Mouse (Mus musculus) spleen, adult 2 months (tissue): ENCODE measurements around the gene Micu1. TPM values are rescaled to one million over a fixed set of nuclear protein-coding genes. Genes with fewer than 3 reads are reported as not detected.
A peak's percentile ranks its signal among the peaks of the same experiment; 100 is the strongest.

Experiments used
- DNase-seq, 2 experiments: peaks; one replicate each; pipeline versions ENCODE4 v3.0.0 to v3.0.0-alpha.2; 2012 to 2021; ENCODE audit warnings: low spot score in 2 of 2, low read depth in 1 of 2
- H3K27ac ChIP-seq: fragments of 200-500 bp; 2 replicates; pipeline ENCODE4 v1.5.1; 2012; ENCODE audit warnings: low read length, inconsistent platforms; ENCODE audit not compliant: insufficient read depth
- H3K27me3 ChIP-seq: fragments of 200-500 bp; 2 replicates; pipeline ENCODE4 v1.6.1; 2012; ENCODE audit warnings: mild to moderate bottlenecking, moderate library complexity, low read length, inconsistent platforms; ENCODE audit not compliant: control insufficient read depth, insufficient read depth
- H3K36me3 ChIP-seq: fragments of 200-500 bp; 2 replicates; pipeline ENCODE4 v1.6.1; 2012; ENCODE audit warnings: mild to moderate bottlenecking, low read length, inconsistent platforms; ENCODE audit not compliant: control insufficient read depth, insufficient read depth
- H3K4me1 ChIP-seq: fragments of 200-500 bp; 2 replicates; pipeline ENCODE4 v1.6.1; 2011; ENCODE audit warnings: inconsistent platforms; ENCODE audit not compliant: control insufficient read depth, insufficient read depth, insufficient read length
- H3K4me3 ChIP-seq: fragments of 200-500 bp; 2 replicates; pipeline ENCODE4 v1.5.1; 2011; ENCODE audit warnings: mild to moderate bottlenecking, inconsistent platforms; ENCODE audit not compliant: insufficient read depth, insufficient read length; ENCODE audit errors: extremely low read depth
- CTCF ChIP-seq: fragments of 200-500 bp; IDR thresholded peaks from 2 replicates; pipeline ENCODE4 v1.5.1; 2011; ENCODE audit warnings: mild to moderate bottlenecking, inconsistent platforms; ENCODE audit not compliant: insufficient read depth, insufficient read length, insufficient replicate concordance; ENCODE audit errors: extremely low read depth
- POLR2A ChIP-seq: fragments of 200-500 bp; IDR thresholded peaks from 2 replicates; pipeline ENCODE4 v1.6.1; 2011; ENCODE audit warnings: low read depth, low read length, inconsistent platforms
- WGBS: fragments of 180-500 bp; shearing (Covaris S2); methylation state at CpG from one replicate; pipeline ENCODE4 v1.1.7; 2018; 5-methylcytosine and 5-hydroxymethylcytosine counted together
- polyA plus RNA-seq: library from polyadenylated mRNA; depleted of rRNA; stranded (reverse); fragments of >200 nt; gene quantifications from 2 replicates; pipeline ENCODE4 v1.2.3, GENCODE M21; 2012

The Micu1 gene
- polyA plus RNA-seq, 1 experiment: 21.9 TPM

- WGBS: 84% methylated on average over 4 of the region's 4 CpGs
- no peak overlapping the region for H3K4me3 ChIP-seq
Observed at GRCm38 (mm10) chr10:59741448-59741847, 39.2 kb downstream of the Micu1 start.

GRCm38 (mm10) chr10:59743397-59743796 is 41.1 kb downstream of the Micu1 start:
- H3K4me3 ChIP-seq: no peak overlapping the region
- TF ChIP-seq CTCF (no peak), POLR2A (no peak)
- no peak overlapping the region for H3K27ac ChIP-seq
- H3K4me1 ChIP-seq: no peaks in the 10 kb centered on the region
- no peak for DNase-seq
- H3K36me3 ChIP-seq: peaks cover 11% of the 10 kb centered on the region; the same call in 1 of the 2 replicates
- 96% methylated on average over 12 of the region's 12 CpGs for WGBS
- H3K27me3 ChIP-seq: no peaks in the 10 kb centered on the region

More at GRCm38 (mm10) chr10:59741448-59741847, 39.2 kb downstream of the Micu1 start:
- no peak for DNase-seq
- TF ChIP-seq CTCF (no peak), POLR2A (no peak)
- Histone ChIP-seq H3K27ac (no peak overlapping the region), H3K4me1 (no peaks in the 10 kb centered on the region), H3K27me3 (no peaks in the 10 kb centered on the region), H3K36me3 (peaks cover 11% of the 10 kb centered on the region; the same call in 1 of the 2 replicates)

GRCm38 (mm10) chr10:59743969-59744368 is 41.7 kb downstream of the Micu1 start:
- Histone ChIP-seq H3K4me1 (no peaks in the 10 kb centered on the region), H3K4me3 (no peak overlapping the region), H3K36me3 (peaks cover 11% of the 10 kb centered on the region; the same call in 1 of the 2 replicates), H3K27ac (no peak overlapping the region), H3K27me3 (no peaks in the 10 kb centered on the region)
- no peak for TF ChIP-seq POLR2A
- 92% methylated on average over 5 of the region's 5 CpGs for WGBS
- no peak for DNase-seq

GRCm38 (mm10) chr10:59747334-59747733 is 45.1 kb downstream of the Micu1 start:
- 97% methylated on average over 7 of the region's 7 CpGs for WGBS
- DNase-seq: no peak
- Histone ChIP-seq H3K27ac (no peak overlapping the region), H3K36me3 (peaks cover 6% of the 10 kb centered on the region; the same call in 1 of the 2 replicates), H3K4me1 (no peaks in the 10 kb centered on the region), H3K4me3 (no peak overlapping the region), H3K27me3 (no peaks in the 10 kb centered on the region)
- no peak for TF ChIP-seq CTCF
- TF ChIP-seq POLR2A: no peak

GRCm38 (mm10) chr10:59748699-59749200 is 46.5 kb downstream of the Micu1 start:
- Histone ChIP-seq H3K27me3 (no peaks in the 10 kb centered on the region), H3K4me1 (no peaks in the 10 kb centered on the region), H3K4me3 (no peak overlapping the region), H3K27ac (no peak overlapping the region), H3K36me3 (peaks cover 4% of the 10 kb centered on the region; the same call in 1 of the 2 replicates)
- DNase-seq: peak in 1 of 2 experiments; percentile 5
- TF ChIP-seq POLR2A (no peak), CTCF (no peak)
- WGBS: 19% methylated on average over 2 of the region's 2 CpGs

- H3K36me3 ChIP-seq: 0 out of 2 replicates have a peak, but pooled peaks cover 2% of the 10 kb centered on the region
- no peak overlapping the region for H3K27ac ChIP-seq
- DNase-seq: no peak
- no peaks in the 10 kb centered on the region for H3K27me3 ChIP-seq
- WGBS: 90% methylated on average over 9 of the region's 9 CpGs
- H3K4me1 ChIP-seq: no peaks in the 10 kb centered on the region
- TF ChIP-seq CTCF (no peak), POLR2A (no peak)
- H3K4me3 ChIP-seq: no peak overlapping the region
Observed at GRCm38 (mm10) chr10:59753538-59754069, 51.3 kb downstream of the Micu1 start.

GRCm38 (mm10) chr10:59754104-59754503 is 51.8 kb downstream of the Micu1 start:
- no peak overlapping the region for H3K27ac ChIP-seq
- no peak for DNase-seq
- 94% methylated on average over 1 of the region's 1 CpGs for WGBS

More at GRCm38 (mm10) chr10:59754104-59754503, 51.8 kb downstream of the Micu1 start:
- Histone ChIP-seq H3K36me3 (0 out of 2 replicates have a peak, but pooled peaks cover 3% of the 10 kb centered on the region), H3K4me3 (no peak overlapping the region), H3K4me1 (no peaks in the 10 kb centered on the region), H3K27me3 (no peaks in the 10 kb centered on the region)
- TF ChIP-seq POLR2A (no peak), CTCF (no peak)
